Comparison of ENCODE assay signal across 8 mouse cellular contexts in the genomic region with DNA sequence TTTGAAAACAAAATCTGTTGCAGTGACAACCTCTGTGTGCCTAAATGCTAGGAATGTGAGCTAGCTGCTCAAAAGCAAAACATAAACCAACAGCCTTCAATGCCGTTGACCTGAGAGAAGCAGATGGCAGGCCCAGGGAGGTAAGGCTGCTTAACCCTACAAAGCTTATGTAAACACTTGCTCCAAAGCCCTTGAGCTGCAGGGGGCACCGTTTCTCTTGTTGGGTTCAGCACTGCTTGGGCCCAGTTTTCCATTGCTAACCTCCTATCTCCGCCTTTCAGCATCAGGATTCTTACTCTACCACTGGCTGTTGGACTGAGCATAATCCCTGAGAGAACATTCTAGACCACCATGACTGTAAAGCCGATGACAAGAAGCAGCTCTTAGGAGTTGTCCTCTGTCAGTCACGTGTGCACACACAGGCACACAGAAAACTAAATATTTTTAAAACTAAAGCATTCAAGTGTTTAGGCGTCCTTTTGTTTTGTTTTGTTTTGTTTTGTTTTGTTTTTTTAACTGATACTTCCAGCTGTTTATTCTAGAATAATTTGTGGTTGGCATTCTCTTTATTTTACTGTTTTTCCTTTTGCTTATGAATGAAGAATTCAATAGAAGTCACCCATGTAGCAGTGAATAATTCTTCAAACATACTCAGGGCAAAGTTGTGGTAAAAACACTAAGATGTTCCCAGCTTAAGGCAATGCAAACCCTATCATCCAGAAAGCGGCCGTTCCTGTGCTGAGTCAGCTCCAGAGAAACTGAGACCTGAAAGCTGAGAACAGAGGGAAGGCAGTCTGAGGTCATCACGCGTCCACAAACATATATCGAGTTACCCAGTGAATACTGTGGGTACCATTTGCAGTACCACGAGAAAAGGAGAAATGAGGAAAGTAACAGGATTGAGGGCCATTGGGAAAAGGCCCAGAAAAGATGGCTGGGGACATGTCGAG. TPM values are rescaled to one million over a fixed set of nuclear protein-coding genes. Genes with fewer than 3 reads are reported as not detected.
A peak's percentile ranks its signal among the peaks of the same experiment; 100 is the strongest.
DNase-seq lines count a peak whose midpoint lies in the region; ATAC-seq and TF ChIP-seq lines count a peak whose summit lies in the region.

No protein-coding gene starts in this region.

- 35% methylated on average over 13 of the region's 13 CpGs for WGBS in embryonic facial prominence, embryonic 15.5 days
- 58% methylated on average over 13 of the region's 13 CpGs for WGBS in intestine, postnatal 0 days
- WGBS in liver, embryonic 13.5 days (ENCODE audit: insufficient replicate concordance), result 57% methylated on average over 13 of the region's 13 CpGs

- H3K27ac ChIP-seq in ES-E14 (ENCODE audit: insufficient read depth, low read depth, low read length, poor library complexity, severe bottlenecking), result no peak overlapping the region
- no peak overlapping the region for H3K27ac ChIP-seq in embryonic facial prominence, embryonic 15.5 days (replicated peaks)
- H3K27ac ChIP-seq in intestine, postnatal 0 days (ENCODE audit: low read depth, low read length), result no peak overlapping the region
- no peak overlapping the region for H3K27ac ChIP-seq in liver, embryonic 13.5 days

- H3K4me1 ChIP-seq in ES-E14 (ENCODE audit: control insufficient read depth in 2 of 2, insufficient read depth in 2 of 2, low read length in 2 of 2, poor library complexity in 1 of 2), result peaks cover 9 to 14% of the 10 kb centered on the region in 2 experiments; a peak in 2 of 4 replicates
- H3K4me1 ChIP-seq in embryonic facial prominence, embryonic 15.5 days, result peaks cover 14% of the 10 kb centered on the region
- no peaks in the 10 kb centered on the region for H3K4me1 ChIP-seq in intestine, postnatal 0 days (replicated peaks; ENCODE audit: control insufficient read depth, insufficient read depth, low read length)
- peaks cover 64% of the 10 kb centered on the region for H3K4me1 ChIP-seq in liver, embryonic 13.5 days (replicated peaks)

- H3K27me3 ChIP-seq in embryonic facial prominence, embryonic 15.5 days, result no peaks in the 10 kb centered on the region
- no peaks in the 10 kb centered on the region for H3K27me3 ChIP-seq in intestine, postnatal 0 days (replicated peaks; ENCODE audit: control insufficient read depth, insufficient read depth, low read length)
- H3K27me3 ChIP-seq in liver, embryonic 13.5 days, result 0 out of 2 replicates have a peak, but pooled peaks cover 6% of the 10 kb centered on the region

- H3K9ac ChIP-seq in ES-E14 (ENCODE audit: insufficient read depth, low read depth, low read length, poor library complexity, severe bottlenecking), result no peak overlapping the region
- no peak overlapping the region for H3K9ac ChIP-seq in embryonic facial prominence, embryonic 15.5 days
- no peak overlapping the region for H3K9ac ChIP-seq in intestine, postnatal 0 days (ENCODE audit: low read depth, low read length)
- no peak overlapping the region for H3K9ac ChIP-seq in liver, embryonic 13.5 days

- no peaks in the 10 kb centered on the region for H3K9me3 ChIP-seq in ES-E14 (ENCODE audit: control insufficient read depth, insufficient read depth, low read depth, low read length)
- H3K9me3 ChIP-seq in embryonic facial prominence, embryonic 15.5 days (replicated peaks), result no peaks in the 10 kb centered on the region
- no peaks in the 10 kb centered on the region for H3K9me3 ChIP-seq in intestine, postnatal 0 days (ENCODE audit: control insufficient read depth)
- H3K9me3 ChIP-seq in liver, embryonic 13.5 days (replicated peaks), result no peaks in the 10 kb centered on the region

- peak; percentile 22 for DNase-seq in cerebellum, adult 9-10 months
- DNase-seq in cerebellum, adult 11-12 months, result no peak
- DNase-seq in ES-E14 (ENCODE audit: low read depth, low spot score), result no peak
- DNase-seq in liver, embryonic 13.5 days, result peak; percentile 42
- DNase-seq in skeletal muscle tissue, adult 2 months (ENCODE audit: low read depth, low spot score), result peak; percentile 67
- DNase-seq in natural killer cell, adult 2 months (ENCODE audit: low spot score in 2 of 2), result no peak

- in situ Hi-C loops in ES-E14 (cut with MboI; ENCODE audit: low sequenced_read_pairs in 2 of 2, unreplicated experiment in 2 of 2), result loop anchor here in 1 of 2 experiments (5.0 kb wide), 1 partner anchor 111 kb away; no protein-coding TSS in a partner anchor

- no peaks in the 10 kb centered on the region for H3K36me3 ChIP-seq in ES-E14 (ENCODE audit: control insufficient read depth, insufficient read depth, low read length, poor library complexity, severe bottlenecking)
- H3K36me3 ChIP-seq in embryonic facial prominence, embryonic 15.5 days, result no peaks in the 10 kb centered on the region
- H3K36me3 ChIP-seq in intestine, postnatal 0 days (ENCODE audit: control insufficient read depth, insufficient read depth), result no peaks in the 10 kb centered on the region
- H3K36me3 ChIP-seq in liver, embryonic 13.5 days, result no peaks in the 10 kb centered on the region

- H3K4me3 ChIP-seq in ES-E14 (ENCODE audit: insufficient read depth in 1 of 2, low read depth in 1 of 2, low read length in 2 of 2, poor library complexity in 1 of 2, severe bottlenecking in 1 of 2), result no peak overlapping the region
- no peak overlapping the region for H3K4me3 ChIP-seq in embryonic facial prominence, embryonic 15.5 days (replicated peaks)
- H3K4me3 ChIP-seq in intestine, postnatal 0 days (ENCODE audit: low read depth, low read length), result no peak overlapping the region
- no peak overlapping the region for H3K4me3 ChIP-seq in liver, embryonic 13.5 days (replicated peaks)

- no peak overlapping the region for H3K4me2 ChIP-seq in embryonic facial prominence, embryonic 15.5 days (replicated peaks)
- H3K4me2 ChIP-seq in intestine, postnatal 0 days (replicated peaks; ENCODE audit: low read depth), result no peak overlapping the region
- H3K4me2 ChIP-seq in liver, embryonic 13.5 days, result no peak overlapping the region

- 0 out of 2 replicates have a peak, but pooled peaks have one; percentile 31 for ATAC-seq in embryonic facial prominence, embryonic 15.5 days (ENCODE audit: insufficient number of reproducible peaks, low FRiP score, low TSS enrichment, low read depth)
- ATAC-seq in intestine, postnatal 0 days, result peak; percentile 39; the same call in 1 of the 2 replicates
- ATAC-seq in liver, embryonic 13.5 days (ENCODE audit: low read depth), result 0 out of 2 replicates have a peak, but pooled peaks have one; percentile 28

- peak; percentile 79 for TF ChIP-seq CTCF in intestine, postnatal 0 days (IDR thresholded peaks at IDR 0.05; ENCODE audit: low read depth)

TF ChIP-seq in ES-E14, 5 proteins besides CTCF, POLR2A, EP300 and RAD21:
- TF ChIP-seq ZC3H11A (IDR thresholded peaks at IDR 0.05; ENCODE audit: borderline replicate concordance, low read depth, low read length) (no peak), MAFK (IDR thresholded peaks at IDR 0.05; ENCODE audit: insufficient read depth, low read depth, low read length) (peak; percentile 41; the same call in 1 of the 2 replicates)

RNA-seq across cellular contexts. Expression of a gene that starts 21.8 kb away (rescaled TPM):
- 107 and 140 TPM in 2 replicates for total RNA-seq in ES-E14 (2012; rRNA removed)
- polyA plus RNA-seq in embryonic facial prominence, embryonic 15.5 days (2015; fragmentation: Nextera tagmentation; extraction: Ambion mirVana), result 90.9 and 97.2 TPM in 2 replicates
- 22.9 and 24.3 TPM in 2 replicates for polyA plus RNA-seq in intestine, postnatal 0 days (2015; fragmentation: Nextera tagmentation; extraction: Ambion mirVana)
- polyA plus RNA-seq in liver, embryonic 13.5 days (2015; fragmentation: Nextera tagmentation; extraction: Ambion mirVana), result 100 and 108 TPM in 2 replicates

RNA-seq across cellular contexts. Expression of a gene that starts 59.3 kb away (rescaled TPM):
- total RNA-seq in ES-E14 (2012; rRNA removed), result 413 and 478 TPM in 2 replicates
- polyA plus RNA-seq in embryonic facial prominence, embryonic 15.5 days (2015; fragmentation: Nextera tagmentation; extraction: Ambion mirVana), result 1,601 and 1,694 TPM in 2 replicates
- polyA plus RNA-seq in intestine, postnatal 0 days (2015; fragmentation: Nextera tagmentation; extraction: Ambion mirVana), result 6,780 and 7,050 TPM in 2 replicates
- 5,062 and 5,153 TPM in 2 replicates for polyA plus RNA-seq in liver, embryonic 13.5 days (2015; fragmentation: Nextera tagmentation; extraction: Ambion mirVana)

Comparison
In these comparisons a context has a peak if more than half of its experiments do, and no peak if none do; other contexts are left out.
1. DNase-seq: peak in cerebellum, adult 9-10 months (single experiment), liver, embryonic 13.5 days (single experiment) and skeletal muscle tissue, adult 2 months (single experiment); none in cerebellum, adult 11-12 months (single experiment), ES-E14 (single experiment) and natural killer cell, adult 2 months (0 of 2).
2. Peak in every context shown above with its lines, with median percentiles within 50 percentile points of each other: ATAC-seq.